Mouse (Mus musculus): ENCODE data around the gene Zim1. TPM values are rescaled to one million over a fixed set of nuclear protein-coding genes. Genes with fewer than 3 reads are reported as not detected.

The Zim1 gene
- polyA plus RNA-seq, 1 experiment from 2014 or later: 6.9 TPM

DNA sequence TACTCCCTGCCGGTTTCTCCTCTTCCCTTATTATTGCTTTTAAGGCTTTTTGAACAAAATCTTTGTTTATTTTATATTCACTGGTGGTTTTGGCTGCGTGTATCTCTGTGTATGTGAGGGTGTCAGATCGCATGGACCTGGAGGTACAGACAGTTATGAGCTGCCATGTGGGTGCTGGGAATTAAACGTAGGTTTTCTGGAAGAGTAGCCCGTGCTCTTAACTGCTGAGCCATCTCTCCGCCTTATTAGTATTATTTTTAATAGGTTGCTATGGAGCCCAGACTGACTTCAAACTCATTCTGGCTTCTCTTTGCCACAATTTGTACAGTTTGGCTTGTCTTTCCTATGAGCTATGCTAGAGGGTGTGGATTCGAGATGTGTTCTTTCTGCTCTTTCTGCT lies 32.8 kb downstream of the Zim1 start:
- Histone ChIP-seq H3K9ac (ENCODE audit: low read depth, low read length) (no peak overlapping the region), H3K36me3 (ENCODE audit: control insufficient read depth, insufficient read depth, low read length) (no peaks in the 10 kb centered on the region), H3K9me3 (ENCODE audit: control insufficient read depth, low read length) (no peaks in the 10 kb centered on the region), H3K4me3 (ENCODE audit: low read length) (no peak overlapping the region), H3K4me2 (ENCODE audit: low read length) (no peak overlapping the region), H3K27ac (ENCODE audit: low read depth, low read length) (no peak overlapping the region), H3K27me3 (replicated peaks; ENCODE audit: control insufficient read depth, insufficient read depth, low read length) (no peaks in the 10 kb centered on the region), H3K4me1 (ENCODE audit: control insufficient read depth, insufficient read depth, low read depth, low read length) (no peaks in the 10 kb centered on the region)
- ATAC-seq: no peak
- WGBS: 88% methylated on average over 7 of the region's 7 CpGs

DNA sequence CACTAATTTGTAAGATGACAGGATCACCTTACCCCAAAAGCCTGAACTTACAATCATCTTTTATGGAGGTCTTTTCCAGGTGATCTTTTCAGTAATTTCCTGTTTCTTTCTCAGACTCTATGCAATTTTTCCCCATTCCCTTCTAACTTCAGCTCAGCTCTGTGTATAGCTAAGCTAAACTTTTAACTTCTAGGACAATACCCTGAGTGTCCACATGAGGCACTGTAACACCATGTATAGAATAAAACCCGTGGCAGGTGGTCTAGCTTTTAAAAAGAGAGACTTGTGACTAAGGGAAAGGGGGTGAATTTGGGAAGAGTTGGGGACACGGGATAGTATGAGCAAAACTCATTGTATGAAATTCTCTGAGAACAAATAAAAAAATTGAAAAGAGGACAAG lies 36.6 kb downstream of the Zim1 start:
- 26% methylated on average over 2 of the region's 2 CpGs for WGBS
- Histone ChIP-seq H3K36me3 (ENCODE audit: control insufficient read depth, insufficient read depth, low read length) (no peaks in the 10 kb centered on the region), H3K27me3 (replicated peaks; ENCODE audit: control insufficient read depth, insufficient read depth, low read length) (no peaks in the 10 kb centered on the region), H3K4me2 (ENCODE audit: low read length) (no peak overlapping the region), H3K4me3 (ENCODE audit: low read length) (no peak overlapping the region), H3K9ac (ENCODE audit: low read depth, low read length) (no peak overlapping the region), H3K4me1 (ENCODE audit: control insufficient read depth, insufficient read depth, low read depth, low read length) (no peaks in the 10 kb centered on the region), H3K9me3 (ENCODE audit: control insufficient read depth, low read length) (no peaks in the 10 kb centered on the region), H3K27ac (ENCODE audit: low read depth, low read length) (no peak overlapping the region)
- peak; percentile 85 for ATAC-seq

DNA sequence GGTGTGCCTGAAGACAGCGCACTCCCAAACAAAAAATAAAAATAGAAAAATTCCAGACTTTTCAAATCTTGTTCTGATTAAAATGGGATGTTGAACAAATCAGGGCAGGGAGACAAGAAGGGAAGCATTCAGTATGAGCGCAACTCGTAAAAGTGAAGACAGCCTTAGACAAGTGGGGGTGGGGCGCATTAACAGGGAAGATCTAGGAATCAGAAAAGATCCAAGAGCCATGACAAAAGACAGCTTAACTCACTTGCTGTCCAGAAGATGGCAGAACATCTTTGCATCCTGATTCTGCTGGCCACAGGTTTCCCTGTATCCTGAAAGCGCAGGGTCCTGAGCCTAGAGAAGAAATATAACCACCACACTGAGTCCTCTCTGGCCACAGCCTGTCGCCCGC lies 37.6 kb downstream of the Zim1 start:
- no peak for ATAC-seq
- Histone ChIP-seq H3K4me2 (ENCODE audit: low read length) (no peak overlapping the region), H3K9me3 (ENCODE audit: control insufficient read depth, low read length) (no peaks in the 10 kb centered on the region), H3K36me3 (ENCODE audit: control insufficient read depth, insufficient read depth, low read length) (no peaks in the 10 kb centered on the region), H3K27me3 (replicated peaks; ENCODE audit: control insufficient read depth, insufficient read depth, low read length) (no peaks in the 10 kb centered on the region), H3K4me1 (ENCODE audit: control insufficient read depth, insufficient read depth, low read depth, low read length) (no peaks in the 10 kb centered on the region), H3K4me3 (ENCODE audit: low read length) (no peak overlapping the region), H3K27ac (ENCODE audit: low read depth, low read length) (no peak overlapping the region), H3K9ac (ENCODE audit: low read depth, low read length) (no peak overlapping the region)
- WGBS: 88% methylated on average over 7 of the region's 7 CpGs

DNA sequence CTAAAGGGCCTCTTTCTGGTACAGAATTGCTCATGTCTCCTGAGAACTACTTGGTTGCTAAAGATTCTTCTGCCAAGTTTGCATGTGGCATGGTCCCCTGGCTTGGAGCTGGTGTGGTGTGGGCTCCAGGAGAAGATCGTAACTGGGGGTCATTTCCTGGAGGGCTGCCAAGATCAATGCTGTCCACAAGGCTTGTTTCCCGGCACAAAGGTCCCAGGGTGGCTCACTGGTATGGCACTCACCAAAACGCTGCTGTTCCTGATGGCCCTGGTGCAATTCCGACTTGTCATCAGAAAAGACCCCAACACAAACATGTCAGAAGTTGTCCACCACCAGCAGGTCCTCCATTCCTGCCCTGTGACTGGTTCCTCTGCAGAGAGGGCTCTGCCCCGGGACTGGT lies 44.1 kb downstream of the Zim1 start:
- Histone ChIP-seq H3K36me3 (ENCODE audit: control insufficient read depth, insufficient read depth, low read length) (no peaks in the 10 kb centered on the region), H3K9ac (ENCODE audit: low read depth, low read length) (no peak overlapping the region), H3K9me3 (ENCODE audit: control insufficient read depth, low read length) (no peaks in the 10 kb centered on the region), H3K4me2 (ENCODE audit: low read length) (no peak overlapping the region), H3K27me3 (replicated peaks; ENCODE audit: control insufficient read depth, insufficient read depth, low read length) (no peaks in the 10 kb centered on the region), H3K4me1 (ENCODE audit: control insufficient read depth, insufficient read depth, low read depth, low read length) (no peaks in the 10 kb centered on the region), H3K27ac (ENCODE audit: low read depth, low read length) (no peak overlapping the region), H3K4me3 (ENCODE audit: low read length) (no peak overlapping the region)
- no peak for ATAC-seq
- WGBS: 86% methylated on average over 5 of the region's 5 CpGs

DNA sequence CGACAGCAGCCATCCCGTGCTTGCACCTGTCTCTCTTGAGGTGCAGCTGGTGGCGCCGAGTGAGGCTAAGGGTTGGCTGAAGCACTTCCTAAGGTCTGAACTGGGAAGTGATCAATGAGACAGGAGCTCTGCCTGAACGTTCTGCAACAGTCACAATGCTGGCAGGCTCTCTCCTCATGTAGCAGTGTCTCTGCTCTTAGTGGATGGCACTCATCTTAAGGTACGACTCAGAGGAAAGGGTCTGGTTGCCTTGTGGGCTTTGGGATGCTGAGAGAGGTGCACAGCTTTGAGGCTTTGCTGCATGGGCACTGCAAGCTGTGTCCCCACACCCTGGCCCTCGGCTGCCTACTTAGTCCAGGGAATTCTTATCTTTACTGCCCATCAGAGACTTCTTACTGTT lies 45.0 kb downstream of the Zim1 start:
- Histone ChIP-seq H3K27me3 (replicated peaks; ENCODE audit: control insufficient read depth, insufficient read depth, low read length) (no peaks in the 10 kb centered on the region), H3K9me3 (ENCODE audit: control insufficient read depth, low read length) (no peaks in the 10 kb centered on the region), H3K4me1 (ENCODE audit: control insufficient read depth, insufficient read depth, low read depth, low read length) (no peaks in the 10 kb centered on the region), H3K4me3 (ENCODE audit: low read length) (no peak overlapping the region), H3K4me2 (ENCODE audit: low read length) (no peak overlapping the region), H3K36me3 (ENCODE audit: control insufficient read depth, insufficient read depth, low read length) (no peaks in the 10 kb centered on the region), H3K9ac (ENCODE audit: low read depth, low read length) (no peak overlapping the region), H3K27ac (ENCODE audit: low read depth, low read length) (no peak overlapping the region)
- 87% methylated on average over 7 of the region's 7 CpGs for WGBS
- no peak for ATAC-seq

DNA sequence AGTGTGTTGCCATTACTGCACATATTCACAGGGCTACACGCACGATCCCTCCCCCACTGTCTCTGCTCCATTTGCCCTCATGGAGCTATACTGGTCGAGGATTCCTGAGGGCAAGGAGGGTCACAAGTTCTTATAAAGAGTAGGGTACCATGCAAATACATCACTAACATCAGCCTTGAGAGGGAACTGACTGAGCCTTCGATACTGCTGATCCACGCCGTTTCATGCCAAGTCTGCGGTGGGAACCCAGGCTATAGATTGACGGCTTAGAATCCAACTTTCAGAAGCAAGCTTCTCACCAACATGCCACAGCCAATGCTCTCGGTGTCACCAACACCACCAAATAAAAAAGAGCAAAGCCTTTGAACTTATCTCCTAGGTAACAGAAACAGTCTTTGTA lies 45.7 kb downstream of the Zim1 start:
- no peak for ATAC-seq
- Histone ChIP-seq H3K4me2 (ENCODE audit: low read length) (no peak overlapping the region), H3K36me3 (ENCODE audit: control insufficient read depth, insufficient read depth, low read length) (no peaks in the 10 kb centered on the region), H3K4me1 (ENCODE audit: control insufficient read depth, insufficient read depth, low read depth, low read length) (no peaks in the 10 kb centered on the region), H3K4me3 (ENCODE audit: low read length) (no peak overlapping the region), H3K27ac (ENCODE audit: low read depth, low read length) (no peak overlapping the region), H3K9ac (ENCODE audit: low read depth, low read length) (no peak overlapping the region), H3K9me3 (ENCODE audit: control insufficient read depth, low read length) (no peaks in the 10 kb centered on the region), H3K27me3 (replicated peaks; ENCODE audit: control insufficient read depth, insufficient read depth, low read length) (no peaks in the 10 kb centered on the region)
- WGBS: 89% methylated on average over 9 of the region's 9 CpGs

DNA sequence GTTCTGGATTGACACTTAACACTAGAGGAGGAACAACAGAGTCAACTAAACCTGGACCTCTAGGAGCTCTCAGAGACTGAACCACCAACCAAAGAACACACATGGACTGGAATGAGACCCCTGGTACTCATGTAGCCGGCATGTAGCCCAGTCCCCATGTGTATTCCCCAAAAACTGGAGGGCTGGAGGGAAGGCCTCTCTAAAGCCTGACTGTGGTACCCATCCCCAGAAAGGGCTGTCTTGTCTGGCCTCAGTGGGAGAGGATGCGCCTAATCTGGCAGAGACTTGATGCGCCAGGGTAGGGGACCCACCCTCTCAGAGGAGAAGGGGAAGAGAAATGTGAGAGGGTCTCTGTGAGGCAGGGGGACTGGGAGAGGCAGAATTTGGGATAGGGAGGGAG lies 50.4 kb downstream of the Zim1 start:
- no peak overlapping the region for H3K4me2 ChIP-seq (ENCODE audit: low read length)
- H3K4me3 ChIP-seq (ENCODE audit: low read length): no peak overlapping the region
- H3K27me3 ChIP-seq (replicated peaks; ENCODE audit: control insufficient read depth, insufficient read depth, low read length): no peaks in the 10 kb centered on the region
- WGBS: 97% methylated on average over 3 of the region's 3 CpGs
- H3K9ac ChIP-seq (ENCODE audit: low read depth, low read length): no peak overlapping the region
- H3K36me3 ChIP-seq (ENCODE audit: control insufficient read depth, insufficient read depth, low read length): no peaks in the 10 kb centered on the region
- no peaks in the 10 kb centered on the region for H3K9me3 ChIP-seq (ENCODE audit: control insufficient read depth, low read length)
- no peaks in the 10 kb centered on the region for H3K4me1 ChIP-seq (ENCODE audit: control insufficient read depth, insufficient read depth, low read depth, low read length)
- H3K27ac ChIP-seq (ENCODE audit: low read depth, low read length): no peak overlapping the region
- ATAC-seq: no peak

DNA sequence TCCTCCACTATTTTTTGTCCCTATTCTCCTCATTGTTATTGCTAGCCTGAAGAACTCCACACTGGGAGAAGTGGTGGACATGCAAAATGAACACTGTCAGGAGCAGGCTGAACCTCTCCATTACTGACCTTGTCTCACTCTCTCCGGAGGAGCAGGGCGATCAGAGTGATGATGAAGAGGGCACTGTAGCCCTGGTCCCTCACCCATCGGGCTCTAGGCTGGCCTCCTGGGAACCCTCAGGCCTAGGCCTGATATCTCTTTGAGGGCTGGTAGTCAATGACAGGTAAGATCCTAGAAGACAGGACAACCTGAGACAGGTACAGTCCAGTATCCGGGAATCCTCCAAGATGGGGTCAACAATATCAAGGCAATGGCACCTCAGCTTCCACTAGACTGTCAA lies 58.2 kb downstream of the Zim1 start:
- Histone ChIP-seq H3K27ac (ENCODE audit: low read depth, low read length) (no peak overlapping the region), H3K4me3 (ENCODE audit: low read length) (no peak overlapping the region), H3K4me2 (ENCODE audit: low read length) (no peak overlapping the region), H3K27me3 (replicated peaks; ENCODE audit: control insufficient read depth, insufficient read depth, low read length) (no peaks in the 10 kb centered on the region), H3K36me3 (ENCODE audit: control insufficient read depth, insufficient read depth, low read length) (no peaks in the 10 kb centered on the region), H3K9ac (ENCODE audit: low read depth, low read length) (no peak overlapping the region), H3K9me3 (ENCODE audit: control insufficient read depth, low read length) (peaks cover 4% of the 10 kb centered on the region), H3K4me1 (ENCODE audit: control insufficient read depth, insufficient read depth, low read depth, low read length) (no peaks in the 10 kb centered on the region)
- WGBS: 95% methylated on average over 4 of the region's 4 CpGs
- no peak for ATAC-seq

DNA sequence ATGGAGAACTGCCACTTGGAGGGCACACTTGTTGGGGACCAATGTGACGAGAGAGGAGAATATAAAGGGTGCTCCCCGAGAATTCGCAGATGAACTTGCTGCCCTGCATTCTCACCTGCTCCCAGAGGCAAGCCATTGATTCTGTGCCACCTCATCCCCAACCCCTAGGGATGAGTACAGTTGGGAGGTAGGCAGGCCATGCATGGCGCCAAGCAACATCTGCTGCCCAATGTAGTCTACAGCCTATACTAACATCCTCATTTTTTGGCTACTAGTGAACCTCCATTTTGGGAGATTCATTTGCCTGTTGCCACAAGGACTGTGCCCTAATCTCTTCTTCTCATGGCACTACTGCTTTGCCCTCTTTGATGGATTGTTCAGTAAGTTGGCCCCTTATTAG lies 59.5 kb downstream of the Zim1 start:
- no peaks in the 10 kb centered on the region for H3K36me3 ChIP-seq (ENCODE audit: control insufficient read depth, insufficient read depth, low read length)

DNA sequence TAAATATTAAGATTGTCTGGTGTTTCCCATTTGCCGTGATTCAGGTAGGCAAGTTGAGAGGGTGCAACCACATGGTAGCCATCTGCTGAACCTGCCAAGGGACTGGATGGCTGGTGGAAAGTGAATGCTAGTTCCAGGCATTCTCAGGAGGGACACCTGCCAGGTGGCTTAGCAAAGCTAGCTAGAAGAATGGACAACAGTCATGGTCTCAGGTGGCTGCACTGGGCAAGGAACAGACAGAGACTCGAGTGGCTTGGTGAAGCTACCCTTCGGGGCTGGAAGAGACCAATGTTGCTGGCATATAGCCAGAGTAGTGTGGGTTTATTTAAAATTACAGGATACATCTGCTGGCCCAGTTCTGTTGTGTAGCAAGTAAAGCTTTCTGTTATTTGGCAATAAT lies 60.4 kb downstream of the Zim1 start:
- no peak overlapping the region for H3K9ac ChIP-seq (ENCODE audit: low read depth, low read length)
- no peak overlapping the region for H3K4me2 ChIP-seq (ENCODE audit: low read length)
- no peak overlapping the region for H3K27ac ChIP-seq (ENCODE audit: low read depth, low read length)
- H3K4me3 ChIP-seq (ENCODE audit: low read length): no peak overlapping the region
- no peaks in the 10 kb centered on the region for H3K4me1 ChIP-seq (ENCODE audit: control insufficient read depth, insufficient read depth, low read depth, low read length)
- no peaks in the 10 kb centered on the region for H3K36me3 ChIP-seq (ENCODE audit: control insufficient read depth, insufficient read depth, low read length)
- 83% methylated on average over 3 of the region's 3 CpGs for WGBS
- no peaks in the 10 kb centered on the region for H3K27me3 ChIP-seq (replicated peaks; ENCODE audit: control insufficient read depth, insufficient read depth, low read length)
- no peak for ATAC-seq
- peaks cover 4% of the 10 kb centered on the region for H3K9me3 ChIP-seq (ENCODE audit: control insufficient read depth, low read length)

More for the DNA sequence above, 59.5 kb downstream of the Zim1 start:
- no peaks in the 10 kb centered on the region for H3K27me3 ChIP-seq (replicated peaks; ENCODE audit: control insufficient read depth, insufficient read depth, low read length)
- WGBS: 90% methylated on average over 4 of the region's 4 CpGs
- ATAC-seq: no peak
- no peak overlapping the region for H3K4me3 ChIP-seq (ENCODE audit: low read length)
- H3K27ac ChIP-seq (ENCODE audit: low read depth, low read length): no peak overlapping the region
- peaks cover 4% of the 10 kb centered on the region for H3K9me3 ChIP-seq (ENCODE audit: control insufficient read depth, low read length)
- H3K4me1 ChIP-seq (ENCODE audit: control insufficient read depth, insufficient read depth, low read depth, low read length): no peaks in the 10 kb centered on the region
- no peak overlapping the region for H3K4me2 ChIP-seq (ENCODE audit: low read length)
- no peak overlapping the region for H3K9ac ChIP-seq (ENCODE audit: low read depth, low read length)
